Mouse (Mus musculus) NIH3T3 (cell line): Measurements from ENCODE around the gene Abhd12.
"Not testable (repeated sequence)": the region's sequence is repeated elsewhere in the genome, so short reads cannot be mapped to it uniquely, and the experiment has no call there.

Experiments used
- DNase-seq: peaks from one replicate; pipeline ENCODE4 v3.0.0-alpha.2; 2012; ENCODE audit warnings: low read depth

The Abhd12 gene

GRCm38 (mm10) chr2:150909429-150910039 is 5.0 kb upstream of the Abhd12 start:
- peak; percentile 98 for DNase-seq

- DNase-seq = not testable (repeated sequence)
Observed at GRCm38 (mm10) chr2:150908881-150909280, 4.3 kb upstream of the Abhd12 start.

- DNase-seq = no peak
Observed at GRCm38 (mm10) chr2:150904936-150905450, 452 bp upstream of the Abhd12 start, which contains the start of gene Gins1. Gene Gins1, plus strand, starts transcription at chr2:150905400.

GRCm38 (mm10) chr2:150902347-150902746 is 2.2 kb downstream of the Abhd12 start:
- no peak for DNase-seq

- DNase-seq = peak; percentile 11
Observed at GRCm38 (mm10) chr2:150900341-150900740, 4.2 kb downstream of the Abhd12 start.

- DNase-seq = no peak
Observed at GRCm38 (mm10) chr2:150895691-150896252, 8.8 kb downstream of the Abhd12 start.

- DNase-seq = no peak
Observed at GRCm38 (mm10) chr2:150894617-150895267, 9.8 kb downstream of the Abhd12 start.

GRCm38 (mm10) chr2:150887370-150887769 is 17.2 kb downstream of the Abhd12 start:
- DNase-seq = no peak

GRCm38 (mm10) chr2:150886315-150886714 is 18.2 kb downstream of the Abhd12 start:
- DNase-seq = no peak

- DNase-seq = no peak
Observed at GRCm38 (mm10) chr2:150885814-150886213, 18.7 kb downstream of the Abhd12 start.

- no peak for DNase-seq
Observed at GRCm38 (mm10) chr2:150884779-150885110, 19.8 kb downstream of the Abhd12 start.

GRCm38 (mm10) chr2:150884075-150884778 is 20.3 kb downstream of the Abhd12 start:
- DNase-seq = no peak

GRCm38 (mm10) chr2:150877561-150877960 is 27.0 kb downstream of the Abhd12 start:
- no peak for DNase-seq

- DNase-seq = no peak
Observed at GRCm38 (mm10) chr2:150875226-150875625, 29.3 kb downstream of the Abhd12 start.

- DNase-seq = no peak
Observed at GRCm38 (mm10) chr2:150874508-150874907, 30.0 kb downstream of the Abhd12 start.

GRCm38 (mm10) chr2:150869446-150869845 is 35.1 kb downstream of the Abhd12 start:
- no peak for DNase-seq

- no peak for DNase-seq
Observed at GRCm38 (mm10) chr2:150867021-150867420, 37.5 kb downstream of the Abhd12 start.

GRCm38 (mm10) chr2:150861128-150861527 is 43.4 kb downstream of the Abhd12 start:
- DNase-seq = no peak

GRCm38 (mm10) chr2:150859709-150860470 is 44.7 kb downstream of the Abhd12 start:
- no peak for DNase-seq

GRCm38 (mm10) chr2:150858724-150859487 is 45.6 kb downstream of the Abhd12 start:
- no peak for DNase-seq

GRCm38 (mm10) chr2:150855186-150855585 is 49.4 kb downstream of the Abhd12 start:
- no peak for DNase-seq
